Mouse (Mus musculus): ENCODE measurements around the gene Ak5.

GRCm38 (mm10) chr3:152558106-152558505 is 110.1 kb downstream of the Ak5 start:
- TF ChIP-seq CTCF (IDR thresholded peaks at IDR 0.05; ENCODE audit: borderline replicate concordance, extremely low read depth, insufficient read depth, insufficient read length) (no peak), POLR2A (IDR thresholded peaks at IDR 0.05; ENCODE audit: borderline replicate concordance, extremely low read depth, insufficient read depth, insufficient read length, poor library complexity, severe bottlenecking) (no peak)

Measured in brain, embryonic 14.5 days (tissue).